Mouse (Mus musculus): ENCODE results near the gene Xrcc1.

- peak; percentile 14; the same call in 1 of the 2 replicates for TF ChIP-seq CTCF (IDR thresholded peaks at IDR 0.05)
- TF ChIP-seq EP300 (IDR thresholded peaks at IDR 0.05): no peak
These were observed 45.6 kb downstream of the Xrcc1 start for GRCm38 (mm10) chr7:24591735-24592134.
